Mouse (Mus musculus) neural tube, embryonic 13.5 days (tissue): ENCODE measurements around the gene Olfr54. TPM values are rescaled to one million over a fixed set of nuclear protein-coding genes. Genes with fewer than 3 reads are reported as not detected.
"Not testable (repeated sequence)": the region's sequence is repeated elsewhere in the genome, so short reads cannot be mapped to it uniquely, and the experiment has no call there.

ENCODE experiments used
- ATAC-seq: fragments of 200-750 bp; cut with Nextera tagmentation; 2 replicates; pipeline ENCODE4 v1.8.0; 2017; ENCODE audit warnings: low read depth, mild to moderate bottlenecking, moderate TSS enrichment, moderate library complexity
- H3K27ac ChIP-seq: fragments of 300-500 bp; sonication (generic); replicated peaks from 2 replicates; pipeline ENCODE4 v1.5.1; 2015; ENCODE audit warnings: moderate library complexity, mild to moderate bottlenecking, inconsistent platforms
- H3K27me3 ChIP-seq: fragments of 300-500 bp; sonication (generic); 2 replicates; pipeline ENCODE4 v1.6.1; 2015; ENCODE audit warnings: mild to moderate bottlenecking, inconsistent platforms
- H3K36me3 ChIP-seq: fragments of 300-500 bp; sonication (generic); 2 replicates; pipeline ENCODE4 v1.6.1; 2015; ENCODE audit warnings: mild to moderate bottlenecking, inconsistent platforms
- H3K4me1 ChIP-seq: fragments of 300-500 bp; sonication (generic); replicated peaks from 2 replicates; pipeline ENCODE4 v1.6.1; 2015; ENCODE audit warnings: inconsistent platforms
- H3K4me2 ChIP-seq: fragments of 300-500 bp; sonication (generic); 2 replicates; pipeline ENCODE4 v1.6.1; 2015; ENCODE audit warnings: inconsistent platforms, mild to moderate bottlenecking, moderate library complexity
- H3K4me3 ChIP-seq: fragments of 300-500 bp; sonication (generic); 2 replicates; pipeline ENCODE4 v1.5.1; 2015; ENCODE audit warnings: mild to moderate bottlenecking, inconsistent platforms
- H3K9ac ChIP-seq: fragments of 300-500 bp; sonication (generic); 2 replicates; pipeline ENCODE4 v1.6.1; 2015; ENCODE audit warnings: moderate library complexity, mild to moderate bottlenecking, inconsistent platforms
- H3K9me3 ChIP-seq: fragments of 300-500 bp; sonication (generic); 2 replicates; pipeline ENCODE4 v1.6.1; 2016; ENCODE audit warnings: inconsistent platforms
- WGBS: fragments of 180-500 bp; shearing (Covaris S2); methylation state at CpG from one replicate; pipeline ENCODE4 v1.1.7; 2015; 5-methylcytosine and 5-hydroxymethylcytosine counted together
- polyA plus RNA-seq: library from polyadenylated mRNA; unstranded; fragments of >200 nt; fragmentation: Nextera tagmentation; extraction: Ambion mirVana; gene quantifications from 2 replicates; pipeline ENCODE4 v1.2.1, GENCODE M21; 2015

Olfr54 gene
- not detected in 2 replicates for polyA plus RNA-seq

- H3K9ac ChIP-seq: no peak within 1 kb of the TSS
- H3K4me2 ChIP-seq: no peak within 1 kb of the TSS
- no peaks in the 10 kb centered on the region for H3K36me3 ChIP-seq
- H3K9me3 ChIP-seq: no peaks in the 10 kb centered on the region
- 73% methylated on average over 1 of the region's 1 CpGs for WGBS
- no peak within 1 kb of the TSS for H3K4me3 ChIP-seq
- H3K4me1 ChIP-seq: no peaks in the 10 kb centered on the region
- no peaks in the 10 kb centered on the region for H3K27me3 ChIP-seq
- ATAC-seq: no peak
- no peak within 1 kb of the TSS for H3K27ac ChIP-seq
Observed at GRCm38 (mm10) chr11:51013936-51014335, at the start of gene Olfr54. TSS of gene Olfr54 (plus strand) at chr11:51014236.

- no peak overlapping the region for H3K4me3 ChIP-seq
- no peak overlapping the region for H3K27ac ChIP-seq
- no peak overlapping the region for H3K4me2 ChIP-seq
- no peaks in the 10 kb centered on the region for H3K4me1 ChIP-seq
- H3K9ac ChIP-seq: no peak overlapping the region
- no peaks in the 10 kb centered on the region for H3K27me3 ChIP-seq
- H3K36me3 ChIP-seq: no peaks in the 10 kb centered on the region
- no peaks in the 10 kb centered on the region for H3K9me3 ChIP-seq
- 88% methylated on average over 2 of the region's 2 CpGs for WGBS
- no peak for ATAC-seq
Observed at GRCm38 (mm10) chr11:50964886-50965285, 49.1 kb upstream of the Olfr54 start.

GRCm38 (mm10) chr11:50966230-50966629 is 47.8 kb upstream of the Olfr54 start, which contains the start of gene Olfr1378:
TSS of gene Olfr1378 (plus strand) at chr11:50966530.
- no peaks in the 10 kb centered on the region for H3K4me1 ChIP-seq
- H3K9ac ChIP-seq: no peak within 1 kb of the TSS
- no peak within 1 kb of the TSS for H3K4me2 ChIP-seq
- no peak for ATAC-seq
- H3K9me3 ChIP-seq: no peaks in the 10 kb centered on the region
- H3K4me3 ChIP-seq: no peak within 1 kb of the TSS
- H3K36me3 ChIP-seq: no peaks in the 10 kb centered on the region
- no peak within 1 kb of the TSS for H3K27ac ChIP-seq
- H3K27me3 ChIP-seq: no peaks in the 10 kb centered on the region
- WGBS: 86% methylated on average over 11 of the region's 11 CpGs

- H3K9ac ChIP-seq: no peak overlapping the region
- ATAC-seq: no peak
- no peaks in the 10 kb centered on the region for H3K36me3 ChIP-seq
- no peaks in the 10 kb centered on the region for H3K4me1 ChIP-seq
- H3K27me3 ChIP-seq: no peaks in the 10 kb centered on the region
- H3K4me2 ChIP-seq: no peak overlapping the region
- WGBS: 69% methylated on average over 4 of the region's 4 CpGs
- H3K4me3 ChIP-seq: no peak overlapping the region
- H3K27ac ChIP-seq: no peak overlapping the region
- no peaks in the 10 kb centered on the region for H3K9me3 ChIP-seq
Observed at GRCm38 (mm10) chr11:50977216-50977615, 36.8 kb upstream of the Olfr54 start.

- H3K4me1 ChIP-seq: no peaks in the 10 kb centered on the region
- no peak within 1 kb of the TSS for H3K4me2 ChIP-seq
- H3K27ac ChIP-seq: no peak within 1 kb of the TSS
- no peak for ATAC-seq
- no peaks in the 10 kb centered on the region for H3K27me3 ChIP-seq
- H3K9ac ChIP-seq: no peak within 1 kb of the TSS
- H3K36me3 ChIP-seq: no peaks in the 10 kb centered on the region
- no peak within 1 kb of the TSS for H3K4me3 ChIP-seq
- WGBS: 69% methylated on average over 5 of the region's 5 CpGs
- no peaks in the 10 kb centered on the region for H3K9me3 ChIP-seq
Observed at GRCm38 (mm10) chr11:50981667-50982066, 32.4 kb upstream of the Olfr54 start, which contains the start of gene Olfr1377. TSS of gene Olfr1377 (plus strand) at chr11:50981967.

- WGBS: 86% methylated on average over 5 of the region's 5 CpGs
- no peak for ATAC-seq
Observed at GRCm38 (mm10) chr11:51003296-51003695, 10.7 kb upstream of the Olfr54 start, which contains the start of gene Olfr51. TSS of gene Olfr51 (plus strand) at chr11:51003596.

GRCm38 (mm10) chr11:51011821-51012220 is 2.2 kb upstream of the Olfr54 start:
- 74% methylated on average over 5 of the region's 5 CpGs for WGBS
- no peaks in the 10 kb centered on the region for H3K27me3 ChIP-seq
- no peak overlapping the region for H3K27ac ChIP-seq
- H3K4me1 ChIP-seq: no peaks in the 10 kb centered on the region
- no peak overlapping the region for H3K9ac ChIP-seq
- no peak for ATAC-seq
- no peak overlapping the region for H3K4me2 ChIP-seq
- no peaks in the 10 kb centered on the region for H3K36me3 ChIP-seq
- no peak overlapping the region for H3K4me3 ChIP-seq
- H3K9me3 ChIP-seq: no peaks in the 10 kb centered on the region

More at GRCm38 (mm10) chr11:51003296-51003695, 10.7 kb upstream of the Olfr54 start, which contains the start of gene Olfr51:
- Histone ChIP-seq H3K9me3 (no peaks in the 10 kb centered on the region), H3K9ac (no peak within 1 kb of the TSS), H3K4me1 (no peaks in the 10 kb centered on the region), H3K4me3 (no peak within 1 kb of the TSS), H3K27ac (no peak within 1 kb of the TSS), H3K4me2 (no peak within 1 kb of the TSS), H3K36me3 (no peaks in the 10 kb centered on the region), H3K27me3 (no peaks in the 10 kb centered on the region)

GRCm38 (mm10) chr11:51016341-51016740 is 2.3 kb downstream of the Olfr54 start:
- WGBS: 58% methylated on average over 2 of the region's 2 CpGs
- Histone ChIP-seq H3K9me3 (no peaks in the 10 kb centered on the region), H3K4me3 (no peak overlapping the region), H3K27me3 (no peaks in the 10 kb centered on the region), H3K36me3 (no peaks in the 10 kb centered on the region), H3K4me1 (no peaks in the 10 kb centered on the region), H3K27ac (no peak overlapping the region), H3K9ac (no peak overlapping the region), H3K4me2 (no peak overlapping the region)
- ATAC-seq: no peak

GRCm38 (mm10) chr11:51026811-51027210 is 12.8 kb downstream of the Olfr54 start:
- not testable (repeated sequence) for H3K27me3 ChIP-seq, H3K4me3 ChIP-seq, H3K36me3 ChIP-seq, ATAC-seq, H3K27ac ChIP-seq, H3K9me3 ChIP-seq, H3K4me2 ChIP-seq, H3K4me1 ChIP-seq, H3K9ac ChIP-seq
- WGBS: 85% methylated on average over 11 of the region's 11 CpGs

GRCm38 (mm10) chr11:51029381-51029780 is 15.3 kb downstream of the Olfr54 start:
- H3K36me3 ChIP-seq, ATAC-seq, H3K4me3 ChIP-seq, H3K27ac ChIP-seq, H3K9ac ChIP-seq, H3K4me2 ChIP-seq, H3K9me3 ChIP-seq, H3K4me1 ChIP-seq, H3K27me3 ChIP-seq: not testable (repeated sequence)
- 68% methylated on average over 8 of the region's 8 CpGs for WGBS

GRCm38 (mm10) chr11:51030225-51030624 is 16.2 kb downstream of the Olfr54 start:
- 46% methylated on average over 2 of the region's 2 CpGs for WGBS
- H3K4me3 ChIP-seq: no peak overlapping the region
- H3K9me3 ChIP-seq: no peaks in the 10 kb centered on the region
- no peak overlapping the region for H3K9ac ChIP-seq
- no peak overlapping the region for H3K27ac ChIP-seq
- no peak overlapping the region for H3K4me2 ChIP-seq
- H3K36me3 ChIP-seq: no peaks in the 10 kb centered on the region
- H3K4me1 ChIP-seq: no peaks in the 10 kb centered on the region
- ATAC-seq: no peak
- no peaks in the 10 kb centered on the region for H3K27me3 ChIP-seq

GRCm38 (mm10) chr11:51032851-51033250 is 18.8 kb downstream of the Olfr54 start:
- Histone ChIP-seq H3K4me1 (no peaks in the 10 kb centered on the region), H3K27ac (no peak overlapping the region), H3K36me3 (no peaks in the 10 kb centered on the region), H3K27me3 (no peaks in the 10 kb centered on the region), H3K9me3 (no peaks in the 10 kb centered on the region), H3K4me2 (no peak overlapping the region), H3K4me3 (no peak overlapping the region), H3K9ac (no peak overlapping the region)
- no peak for ATAC-seq
- 20% methylated on average over 1 of the region's 1 CpGs for WGBS

- not testable (repeated sequence) for H3K27me3 ChIP-seq, H3K4me1 ChIP-seq, H3K9ac ChIP-seq, ATAC-seq, H3K27ac ChIP-seq, H3K4me2 ChIP-seq, H3K9me3 ChIP-seq, H3K4me3 ChIP-seq, H3K36me3 ChIP-seq
Observed at GRCm38 (mm10) chr11:51034141-51034540, 20.1 kb downstream of the Olfr54 start.
